Mouse (Mus musculus) lung, adult 2 months (tissue): ENCODE data around the gene Hist1h4h.

Source experiments
- CTCF ChIP-seq: fragments of 200-500 bp; IDR thresholded peaks from 2 replicates; pipeline ENCODE4 v1.5.1; 2011; ENCODE audit warnings: mild to moderate bottlenecking, low read length, control low read depth; ENCODE audit not compliant: insufficient read depth
- POLR2A ChIP-seq: fragments of 200-500 bp; IDR thresholded peaks from 2 replicates; pipeline ENCODE4 v1.6.1; 2011; ENCODE audit warnings: low read depth, mild to moderate bottlenecking, control low read depth, low read length, borderline replicate concordance; ENCODE audit errors: extremely low read depth

GRCm38 (mm10) chr13:23556906-23557305 is 26.1 kb downstream of the Hist1h4h start:
- no peak for TF ChIP-seq CTCF
- no peak for TF ChIP-seq POLR2A
